Mouse (Mus musculus): ENCODE results near the gene Sgpp1. TPM values are rescaled to one million over a fixed set of nuclear protein-coding genes. Genes with fewer than 3 reads are reported as not detected.

Sgpp1 gene
- total RNA-seq, 2 experiments from 2014 or later = 42.8 to 53.2 TPM

Other genes with a start within 250 kb of the Sgpp1 start
- 41.8 and 61.2 TPM in 2 replicates for gene Ppp2r5e, start 139.5 kb downstream of the Sgpp1 start, total RNA-seq (2015; ENCODE audit: low replicate concordance)
- gene Ppp2r5e, start 139.5 kb downstream of the Sgpp1 start, total RNA-seq (2017; ENCODE audit: low replicate concordance) = 28.3 and 29.1 TPM in 2 replicates
- 4.7 and 5.9 TPM in 2 replicates for gene Wdr89, start 66.2 kb downstream of the Sgpp1 start, total RNA-seq (2015; ENCODE audit: low replicate concordance)
- 6.7 and 11.8 TPM in 2 replicates for gene Wdr89, start 66.2 kb downstream of the Sgpp1 start, total RNA-seq (2017; ENCODE audit: low replicate concordance)
- 2.5 and 5.0 TPM in 2 replicates for gene Syne2, start 82.4 kb upstream of the Sgpp1 start, total RNA-seq (2015; ENCODE audit: low replicate concordance)
- 3.0 and 5.5 TPM in 2 replicates for gene Syne2, start 82.4 kb upstream of the Sgpp1 start, total RNA-seq (2017; ENCODE audit: low replicate concordance)